Mouse (Mus musculus): Measurements from ENCODE around the gene Slc12a5. TPM values are rescaled to one million over a fixed set of nuclear protein-coding genes. Genes with fewer than 3 reads are reported as not detected.

Slc12a5 gene
- total and polyA plus RNA-seq, 3 experiments, result 0.50 to 1.3 TPM; not detected in 1

- Histone ChIP-seq H3K4me3 (ENCODE audit: control insufficient read depth in 1 of 2, insufficient read depth in 1 of 2, low read depth in 2 of 2, low read length in 2 of 2) (no peak overlapping the region), H3K9me3 (replicated peaks; ENCODE audit: insufficient read depth, low read length) (no peaks in the 10 kb centered on the region), H3K9ac (ENCODE audit: control insufficient read depth, low read depth, low read length, poor library complexity, severe bottlenecking) (no peak overlapping the region), H3K27ac (ENCODE audit: control insufficient read depth, low read depth, low read length) (no peak overlapping the region), H3K27me3 (ENCODE audit: control insufficient read depth in 1 of 2, insufficient read depth in 2 of 2, low read length in 2 of 2) (no peaks in the 10 kb centered on the region), H3K36me3 (ENCODE audit: control insufficient read depth in 1 of 2, insufficient read depth in 2 of 2, low read length in 2 of 2) (peaks cover 0 to 8% of the 10 kb centered on the region in 2 experiments; a peak in 2 of 4 replicates), H3K79me2 (ENCODE audit: control insufficient read depth, insufficient read depth, low read length, poor library complexity) (no peaks in the 10 kb centered on the region), H3K4me1 (ENCODE audit: control insufficient read depth in 1 of 2, insufficient read depth in 2 of 2, low read length in 2 of 2) (no peaks in the 10 kb centered on the region)
- DNase-seq (ENCODE audit: low read depth, low spot score), result no peak
- TF ChIP-seq JUND (IDR thresholded peaks at IDR 0.05; ENCODE audit: low read depth, low read length) (no peak), ETS1 (IDR thresholded peaks at IDR 0.05; ENCODE audit: low read depth, low read length) (no peak), POLR2A (IDR thresholded peaks at IDR 0.05; ENCODE audit: control insufficient read depth in 1 of 2, insufficient read depth in 1 of 2, low read depth in 1 of 2, low read length in 2 of 2, poor library complexity in 1 of 2) (peak in 1 of 2 experiments; percentile 27; a peak in 1 of 4 replicates)
Measured at GRCm38 (mm10) chr2:165004237-165004636, 43.6 kb downstream of the Slc12a5 start.

GRCm38 (mm10) chr2:165006813-165007212, 46.2 kb downstream of the Slc12a5 start:
- TF ChIP-seq ZMIZ1 (IDR thresholded peaks at IDR 0.05; ENCODE audit: low read depth, low read length) (no peak), E2F4 (IDR thresholded peaks at IDR 0.05; ENCODE audit: borderline replicate concordance, low read depth, low read length) (no peak), ZNF384 (IDR thresholded peaks at IDR 0.05; ENCODE audit: low read depth, low read length) (no peak), SMC3 (IDR thresholded peaks at IDR 0.05; ENCODE audit: low read depth, low read length) (no peak), TBP (IDR thresholded peaks at IDR 0.05; ENCODE audit: low read depth, low read length) (no peak)
- Histone ChIP-seq H3K27me3 (ENCODE audit: control insufficient read depth in 1 of 2, insufficient read depth in 2 of 2, low read length in 2 of 2) (no peaks in the 10 kb centered on the region), H3K36me3 (ENCODE audit: control insufficient read depth in 1 of 2, insufficient read depth in 2 of 2, low read length in 2 of 2) (peaks cover 4 to 20% of the 10 kb centered on the region in 2 experiments; a peak in 3 of 4 replicates), H3K4me1 (ENCODE audit: control insufficient read depth in 1 of 2, insufficient read depth in 2 of 2, low read length in 2 of 2) (peaks cover 0 to 3% of the 10 kb centered on the region in 2 experiments; a peak in 1 of 4 replicates), H3K9me3 (replicated peaks; ENCODE audit: insufficient read depth, low read length) (no peaks in the 10 kb centered on the region), H3K79me2 (ENCODE audit: control insufficient read depth, insufficient read depth, low read length, poor library complexity) (no peaks in the 10 kb centered on the region), H3K4me3 (ENCODE audit: control insufficient read depth in 1 of 2, insufficient read depth in 1 of 2, low read depth in 2 of 2, low read length in 2 of 2) (no peak overlapping the region), H3K27ac (ENCODE audit: control insufficient read depth, low read depth, low read length) (no peak overlapping the region), H3K9ac (ENCODE audit: control insufficient read depth, low read depth, low read length, poor library complexity, severe bottlenecking) (no peak overlapping the region)
- DNase-seq (ENCODE audit: low read depth, low spot score), result no peak

DNA sequence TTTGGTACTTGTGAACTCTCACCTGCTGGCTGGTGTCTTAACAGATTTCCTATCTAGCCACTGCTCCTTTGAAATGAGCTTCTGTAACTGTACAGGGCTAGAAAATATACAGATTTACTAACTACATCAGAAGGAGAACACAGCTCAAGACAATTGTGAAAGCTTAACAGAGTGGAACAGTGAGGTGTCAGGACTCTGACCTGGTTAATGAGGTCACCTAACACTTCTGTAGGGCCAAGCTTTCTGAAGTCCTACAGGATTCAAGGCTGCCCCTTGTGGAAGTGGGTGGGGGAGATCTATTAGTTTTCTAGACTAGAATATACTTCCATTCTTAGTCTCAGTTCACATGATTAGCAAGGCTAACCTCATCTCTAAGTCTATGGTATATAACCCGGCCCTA, 47.4 kb downstream of the Slc12a5 start:
- H3K27ac ChIP-seq (ENCODE audit: control insufficient read depth, low read depth, low read length), result no peak overlapping the region
- DNase-seq (ENCODE audit: low read depth, low spot score), result no peak
- TF ChIP-seq TAL1 (IDR thresholded peaks at IDR 0.05; ENCODE audit: low read length), result no peak
- no peak for TF ChIP-seq HCFC1 (IDR thresholded peaks at IDR 0.05; ENCODE audit: low read depth, low read length)
- no peak for TF ChIP-seq NRF1 (IDR thresholded peaks at IDR 0.05; ENCODE audit: insufficient read depth, low read depth, low read length, poor library complexity, severe bottlenecking)
- TF ChIP-seq MXI1 (IDR thresholded peaks at IDR 0.05; ENCODE audit: low read depth, low read length), result no peak
- TF ChIP-seq MAFK (IDR thresholded peaks at IDR 0.05; ENCODE audit: borderline replicate concordance, low read depth, low read length), result no peak
- no peak for TF ChIP-seq BHLHE40 (IDR thresholded peaks at IDR 0.05; ENCODE audit: borderline replicate concordance, low read depth, low read length)
- no peak for TF ChIP-seq USF1 (IDR thresholded peaks at IDR 0.05; ENCODE audit: low read depth, low read length)
- TF ChIP-seq CTCF (IDR thresholded peaks at IDR 0.05 in 2 of 3, conservative IDR thresholded peaks at IDR 0.05 in 1 of 3; ENCODE audit: control insufficient read depth in 1 of 3, insufficient read depth in 1 of 3, low read depth in 2 of 3, low read length in 3 of 3, poor library complexity in 1 of 3, severe bottlenecking in 1 of 3), result no peak
- no peak for TF ChIP-seq SMC3 (IDR thresholded peaks at IDR 0.05; ENCODE audit: low read depth, low read length)
- no peak for TF ChIP-seq CHD1 (IDR thresholded peaks at IDR 0.05; ENCODE audit: low read depth, low read length)
- no peak for TF ChIP-seq GABPA (IDR thresholded peaks at IDR 0.05; ENCODE audit: low read depth, low read length)
- TF ChIP-seq ZC3H11A (IDR thresholded peaks at IDR 0.05; ENCODE audit: low read depth, low read length), result no peak
- TF ChIP-seq ZNF384 (IDR thresholded peaks at IDR 0.05; ENCODE audit: low read depth, low read length), result no peak
- no peak for TF ChIP-seq POLR2AphosphoS5 (IDR thresholded peaks at IDR 0.05; ENCODE audit: borderline replicate concordance, low read depth, low read length)
- no peak for TF ChIP-seq ZMIZ1 (IDR thresholded peaks at IDR 0.05; ENCODE audit: low read depth, low read length)
- no peak for TF ChIP-seq ZKSCAN1 (IDR thresholded peaks at IDR 0.05; ENCODE audit: low read depth, low read length)
- H3K9ac ChIP-seq (ENCODE audit: control insufficient read depth, low read depth, low read length, poor library complexity, severe bottlenecking), result no peak overlapping the region
- no peaks in the 10 kb centered on the region for H3K79me2 ChIP-seq (ENCODE audit: control insufficient read depth, insufficient read depth, low read length, poor library complexity)
- H3K4me3 ChIP-seq (ENCODE audit: control insufficient read depth in 1 of 2, insufficient read depth in 1 of 2, low read depth in 2 of 2, low read length in 2 of 2), result no peak overlapping the region
- no peaks in the 10 kb centered on the region for H3K9me3 ChIP-seq (replicated peaks; ENCODE audit: insufficient read depth, low read length)
- peaks cover 0 to 3% of the 10 kb centered on the region in 2 experiments; a peak in 1 of 4 replicates for H3K4me1 ChIP-seq (ENCODE audit: control insufficient read depth in 1 of 2, insufficient read depth in 2 of 2, low read length in 2 of 2)
- H3K36me3 ChIP-seq (ENCODE audit: control insufficient read depth in 1 of 2, insufficient read depth in 2 of 2, low read length in 2 of 2), result peaks cover 4 to 24% of the 10 kb centered on the region in 2 experiments; a peak in 3 of 4 replicates
- no peaks in the 10 kb centered on the region for H3K27me3 ChIP-seq (ENCODE audit: control insufficient read depth in 1 of 2, insufficient read depth in 2 of 2, low read length in 2 of 2)

Data from MEL (cell line).